In genomic region chr2:104591141-104591540, GRCm38 (mm10) we compare ENCODE assay signal across 8 mouse cellular contexts. TPM values are rescaled to one million over a fixed set of nuclear protein-coding genes. Genes with fewer than 3 reads are reported as not detected.
DNase-seq lines count a peak whose midpoint lies in the region; ATAC-seq and TF ChIP-seq lines count a peak whose summit lies in the region.

No protein-coding gene starts in this region.

- no peak for ATAC-seq in lung, embryonic 15.5 days (ENCODE audit: borderline replicate concordance, extremely low read depth, low FRiP score, low TSS enrichment)
- ATAC-seq in embryonic facial prominence, embryonic 11.5 days (replicated peaks; ENCODE audit: insufficient number of reproducible peaks, low FRiP score, low TSS enrichment, low read depth) = no peak
- ATAC-seq in intestine, postnatal 0 days = no peak
- ATAC-seq in cerebellum, adult (ENCODE audit: insufficient number of reproducible peaks, low FRiP score, low TSS enrichment) = no peak

- H3K9me3 ChIP-seq in lung, embryonic 15.5 days = no peaks in the 10 kb centered on the region
- H3K9me3 ChIP-seq in embryonic facial prominence, embryonic 11.5 days (replicated peaks; ENCODE audit: control insufficient read depth, low read length) = no peaks in the 10 kb centered on the region
- H3K9me3 ChIP-seq in intestine, postnatal 0 days (ENCODE audit: control insufficient read depth) = no peaks in the 10 kb centered on the region

- H3K27me3 ChIP-seq in lung, embryonic 15.5 days = no peaks in the 10 kb centered on the region
- no peaks in the 10 kb centered on the region for H3K27me3 ChIP-seq in embryonic facial prominence, embryonic 11.5 days (ENCODE audit: control insufficient read depth, insufficient read depth, low read length)
- no peaks in the 10 kb centered on the region for H3K27me3 ChIP-seq in intestine, postnatal 0 days (replicated peaks; ENCODE audit: control insufficient read depth, insufficient read depth, low read length)

- peak overlapping the region; percentile 73 for H3K4me3 ChIP-seq in lung, embryonic 15.5 days
- peak overlapping the region; percentile 68 for H3K4me3 ChIP-seq in embryonic facial prominence, embryonic 11.5 days (ENCODE audit: low read depth, low read length)
- peak overlapping the region; percentile 79 for H3K4me3 ChIP-seq in intestine, postnatal 0 days (ENCODE audit: low read depth, low read length)
- peak overlapping the region; percentile 72 for H3K4me3 ChIP-seq in olfactory bulb, adult 2 months (ENCODE audit: insufficient read depth, low read depth, low read length)

- WGBS in lung, embryonic 15.5 days = under 1% methylated on average over 6 of the region's 6 CpGs
- under 1% methylated on average over 6 of the region's 6 CpGs for WGBS in embryonic facial prominence, embryonic 11.5 days
- WGBS in intestine, postnatal 0 days = 0% methylated on average over 6 of the region's 6 CpGs
- under 1% methylated on average over 6 of the region's 6 CpGs for WGBS in olfactory bulb, adult 2 months

- H3K4me1 ChIP-seq in lung, embryonic 15.5 days = peaks cover 13% of the 10 kb centered on the region
- no peaks in the 10 kb centered on the region for H3K4me1 ChIP-seq in embryonic facial prominence, embryonic 11.5 days (ENCODE audit: control insufficient read depth, insufficient read depth, low read length)
- no peaks in the 10 kb centered on the region for H3K4me1 ChIP-seq in intestine, postnatal 0 days (replicated peaks; ENCODE audit: control insufficient read depth, insufficient read depth, low read length)
- 0 out of 2 replicates have a peak, but pooled peaks cover 2% of the 10 kb centered on the region for H3K4me1 ChIP-seq in olfactory bulb, adult 2 months (ENCODE audit: control insufficient read depth, insufficient read depth, low read length)

- DNase-seq in lung, adult 18-20 months = no peak
- DNase-seq in embryonic facial prominence, embryonic 11.5 days (ENCODE audit: low spot score) = peak; percentile 7
- DNase-seq in layer of hippocampus, postnatal 25 days (ENCODE audit: extremely low spot score in 1 of 2, low spot score in 1 of 2) = no peak
- DNase-seq in kidney, adult 8-10 months = no peak

- peak overlapping the region; percentile 75 for H3K9ac ChIP-seq in lung, embryonic 15.5 days
- H3K9ac ChIP-seq in embryonic facial prominence, embryonic 11.5 days (replicated peaks; ENCODE audit: low read length) = peak overlapping the region; percentile 89
- peak overlapping the region; percentile 79 for H3K9ac ChIP-seq in intestine, postnatal 0 days (ENCODE audit: low read depth, low read length)

- no peak for TF ChIP-seq CTCF in intestine, postnatal 0 days (IDR thresholded peaks at IDR 0.05; ENCODE audit: low read depth)
- no peak for TF ChIP-seq CTCF in olfactory bulb, adult 2 months (IDR thresholded peaks at IDR 0.05; ENCODE audit: insufficient read depth, low read depth, low read length)

- TF ChIP-seq POLR2A in olfactory bulb, adult 2 months (IDR thresholded peaks at IDR 0.05; ENCODE audit: insufficient read depth, low read depth, low read length) = no peak

- no peaks in the 10 kb centered on the region for H3K36me3 ChIP-seq in lung, embryonic 15.5 days
- H3K36me3 ChIP-seq in embryonic facial prominence, embryonic 11.5 days (replicated peaks; ENCODE audit: control insufficient read depth, insufficient read depth, low read depth, low read length) = no peaks in the 10 kb centered on the region
- no peaks in the 10 kb centered on the region for H3K36me3 ChIP-seq in intestine, postnatal 0 days (ENCODE audit: control insufficient read depth, insufficient read depth)

- peak overlapping the region; percentile 67 for H3K4me2 ChIP-seq in lung, embryonic 15.5 days
- peak overlapping the region; percentile 54 for H3K4me2 ChIP-seq in embryonic facial prominence, embryonic 11.5 days (ENCODE audit: low read depth, low read length)
- H3K4me2 ChIP-seq in intestine, postnatal 0 days (replicated peaks; ENCODE audit: low read depth) = peak overlapping the region; percentile 62

- H3K27ac ChIP-seq in lung, embryonic 15.5 days = peak overlapping the region; percentile 77; the same call in 1 of the 2 replicates
- H3K27ac ChIP-seq in embryonic facial prominence, embryonic 11.5 days (replicated peaks; ENCODE audit: low read depth, low read length) = no peak overlapping the region
- peak overlapping the region; percentile 71; the same call in 1 of the 2 replicates for H3K27ac ChIP-seq in intestine, postnatal 0 days (ENCODE audit: low read depth, low read length)
- peak overlapping the region; percentile 76; the same call in 1 of the 2 replicates for H3K27ac ChIP-seq in olfactory bulb, adult 2 months (ENCODE audit: insufficient read depth, low read depth, low read length)

RNA-seq across cellular contexts. Expression of gene Cstf3, which starts 0.8 kb away (rescaled TPM):
- polyA plus RNA-seq in lung, embryonic 15.5 days (2015; fragmentation: Nextera tagmentation; extraction: Ambion mirVana) = 63.8 and 65.7 TPM in 2 replicates
- 91.7 and 96.7 TPM in 2 replicates for polyA plus RNA-seq in embryonic facial prominence, embryonic 11.5 days (2014; fragmentation: Nextera tagmentation; extraction: Ambion mirVana)
- polyA plus RNA-seq in intestine, postnatal 0 days (2015; fragmentation: Nextera tagmentation; extraction: Ambion mirVana) = 20.5 and 26.2 TPM in 2 replicates
- polyA plus RNA-seq in olfactory bulb, adult 2 months (2012; ENCODE audit: insufficient read depth, insufficient read length, low replicate concordance, missing spikeins) = not detected in 2 replicates
- 10 to 100 TPM; 40.2 to 47.5 TPM for total RNA-seq in layer of hippocampus, postnatal 25 days (2021)

Comparison
In these comparisons a context has a peak if more than half of its experiments do, and no peak if none do; other contexts are left out.
1. RNA of gene Cstf3, which starts 0.8 kb away (polyA plus RNA-seq): 91.7 to 96.7 TPM in embryonic facial prominence, embryonic 11.5 days, 63.8 to 65.7 TPM in lung, embryonic 15.5 days and 20.5 to 26.2 TPM in intestine, postnatal 0 days; not detected in olfactory bulb, adult 2 months; every median in the first group is over 10 times any median in the second.
2. Peak in every context shown above with its lines, with median percentiles within 50 percentile points of each other: H3K4me2 ChIP-seq, H3K4me3 ChIP-seq and H3K9ac ChIP-seq.